Mouse (Mus musculus): ENCODE measurements at regions not wholly inside any gene's neighbourhood (a gene's known extent, or its start where the extent isn't known, plus 50 kb on each side); places are given as distances from the start of the nearest gene placed in this dataset.

- Histone ChIP-seq H3K27me3 (no peaks in the 10 kb centered on the region), H3K36me3 (0 out of 2 replicates have a peak, but pooled peaks cover 4% of the 10 kb centered on the region), H3K4me2 (no peak overlapping the region), H3K9ac (no peak overlapping the region), H3K27ac (peak overlapping the region; percentile 91), H3K4me3 (no peak overlapping the region), H3K4me1 (peaks cover 30% of the 10 kb centered on the region), H3K9me3 (peaks cover 9% of the 10 kb centered on the region)
- 0 out of 2 replicates have a peak, but pooled peaks have one; percentile 72 for ATAC-seq (ENCODE audit: insufficient number of reproducible peaks, insufficient read depth, low FRiP score, low TSS enrichment, low read depth)
- WGBS: 26% methylated on average over 9 of the region's 9 CpGs
Measured at GRCm38 (mm10) chr13:60330475-60331258, 153.5 kb upstream of the Gas1 start.

- Histone ChIP-seq H3K4me1 (peaks cover 30% of the 10 kb centered on the region), H3K4me3 (no peak overlapping the region), H3K9ac (no peak overlapping the region), H3K9me3 (0 out of 2 replicates have a peak, but pooled peaks cover 5% of the 10 kb centered on the region), H3K27me3 (no peaks in the 10 kb centered on the region), H3K27ac (no peak overlapping the region), H3K4me2 (no peak overlapping the region), H3K36me3 (no peaks in the 10 kb centered on the region)
- no peak for ATAC-seq (ENCODE audit: insufficient number of reproducible peaks, insufficient read depth, low FRiP score, low TSS enrichment, low read depth)
- 51% methylated on average over 1 of the region's 1 CpGs for WGBS
Measured at GRCm38 (mm10) chr13:60336196-60336595, 159.0 kb upstream of the Gas1 start.

- WGBS: 49% methylated on average over 2 of the region's 2 CpGs
- no peak overlapping the region for H3K4me3 ChIP-seq
Measured at GRCm38 (mm10) chr13:60337383-60337782, 160.2 kb upstream of the Gas1 start.

DNA sequence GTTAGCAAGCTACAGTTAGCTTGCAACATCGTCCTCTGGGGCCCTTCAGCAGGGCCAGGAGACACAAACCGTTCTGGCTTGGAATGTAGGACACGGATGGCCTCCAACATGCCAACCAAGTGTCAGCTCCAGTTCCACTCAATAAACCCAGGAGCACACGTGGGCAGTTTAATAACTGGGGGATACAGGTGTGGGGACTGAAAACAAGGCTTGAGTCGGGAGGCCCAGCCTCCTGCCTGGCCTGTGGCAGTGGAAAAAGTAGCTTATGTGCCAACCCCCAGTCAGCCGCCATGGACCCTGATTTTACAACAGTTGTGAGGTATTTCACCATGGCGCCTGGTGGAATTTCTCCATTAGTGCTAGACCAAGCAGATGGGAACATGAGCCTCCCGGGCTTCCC lies 160.9 kb upstream of the Gas1 start:
- Histone ChIP-seq H3K4me2 (no peak overlapping the region), H3K4me1 (peaks cover 19% of the 10 kb centered on the region), H3K4me3 (no peak overlapping the region), H3K9ac (no peak overlapping the region), H3K9me3 (0 out of 2 replicates have a peak, but pooled peaks cover 5% of the 10 kb centered on the region), H3K36me3 (no peaks in the 10 kb centered on the region), H3K27ac (no peak overlapping the region), H3K27me3 (no peaks in the 10 kb centered on the region)
- 82% methylated on average over 8 of the region's 8 CpGs for WGBS
- ATAC-seq (ENCODE audit: insufficient number of reproducible peaks, insufficient read depth, low FRiP score, low TSS enrichment, low read depth): no peak

More at GRCm38 (mm10) chr13:60337383-60337782, 160.2 kb upstream of the Gas1 start:
- ATAC-seq (ENCODE audit: insufficient number of reproducible peaks, insufficient read depth, low FRiP score, low TSS enrichment, low read depth): no peak
- Histone ChIP-seq H3K9me3 (0 out of 2 replicates have a peak, but pooled peaks cover 5% of the 10 kb centered on the region), H3K4me1 (peaks cover 24% of the 10 kb centered on the region), H3K9ac (no peak overlapping the region), H3K4me2 (no peak overlapping the region), H3K27ac (no peak overlapping the region), H3K36me3 (no peaks in the 10 kb centered on the region), H3K27me3 (no peaks in the 10 kb centered on the region)

GRCm38 (mm10) chr13:60340068-60340467 lies 162.9 kb upstream of the Gas1 start:
- Histone ChIP-seq H3K27ac (no peak overlapping the region), H3K36me3 (no peaks in the 10 kb centered on the region), H3K9me3 (0 out of 2 replicates have a peak, but pooled peaks cover 5% of the 10 kb centered on the region), H3K4me1 (peaks cover 19% of the 10 kb centered on the region), H3K27me3 (no peaks in the 10 kb centered on the region), H3K4me3 (no peak overlapping the region), H3K9ac (no peak overlapping the region), H3K4me2 (no peak overlapping the region)
- WGBS: 72% methylated on average over 2 of the region's 2 CpGs
- ATAC-seq (ENCODE audit: insufficient number of reproducible peaks, insufficient read depth, low FRiP score, low TSS enrichment, low read depth): no peak

DNA sequence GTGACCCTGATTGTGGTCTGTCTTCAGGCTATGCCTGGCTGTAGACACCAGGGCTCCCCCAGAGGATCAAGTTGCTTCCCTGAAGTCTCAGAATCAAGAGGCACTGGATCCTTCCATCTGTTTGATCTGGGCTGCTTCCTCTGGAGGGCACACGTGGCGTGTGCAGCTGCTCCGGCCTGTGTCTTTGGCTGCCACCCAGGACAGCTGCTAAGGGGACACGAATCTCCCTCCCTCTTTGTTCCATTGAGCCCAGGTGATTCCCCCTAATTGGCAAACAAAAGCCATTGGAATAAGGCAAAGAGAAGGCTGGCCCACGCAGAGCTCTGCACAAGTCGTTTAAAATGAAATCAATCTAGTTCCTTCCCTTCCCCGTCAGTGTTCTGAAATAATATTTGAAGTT lies 170.7 kb upstream of the Gas1 start:
- 19% methylated on average over 7 of the region's 7 CpGs for WGBS
- 0 out of 2 replicates have a peak, but pooled peaks have one; percentile 26 for ATAC-seq (ENCODE audit: insufficient number of reproducible peaks, insufficient read depth, low FRiP score, low TSS enrichment, low read depth)
- H3K9ac ChIP-seq: no peak overlapping the region

DNA sequence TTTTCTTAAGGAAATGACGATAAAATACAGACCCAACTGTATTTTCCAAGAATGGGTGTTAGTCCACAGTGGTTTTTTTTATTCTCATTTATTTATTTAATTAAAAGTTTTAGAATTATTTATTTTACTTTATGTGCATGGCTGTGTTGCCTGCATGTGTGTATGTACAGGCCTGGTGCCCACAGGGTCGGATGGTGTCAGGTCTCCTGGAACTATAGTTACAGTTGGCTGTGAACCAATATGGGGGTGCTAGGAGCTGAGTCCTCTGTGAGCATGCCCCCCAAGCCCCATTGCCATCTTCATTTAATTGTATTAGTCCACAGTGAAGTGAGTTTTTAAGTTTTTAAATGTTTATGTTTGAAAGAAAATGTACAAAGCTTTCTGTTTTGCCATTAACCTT lies 171.3 kb upstream of the Gas1 start:
- WGBS: 56% methylated on average over 2 of the region's 2 CpGs

More for the DNA sequence above, 170.7 kb upstream of the Gas1 start:
- Histone ChIP-seq H3K27ac (peak overlapping the region; percentile 49), H3K4me3 (no peak overlapping the region), H3K4me1 (peaks cover 18% of the 10 kb centered on the region), H3K27me3 (no peaks in the 10 kb centered on the region), H3K4me2 (no peak overlapping the region), H3K9me3 (no peaks in the 10 kb centered on the region), H3K36me3 (no peaks in the 10 kb centered on the region)

GRCm38 (mm10) chr13:60355707-60356490 lies 178.7 kb upstream of the Gas1 start:
- H3K4me3 ChIP-seq: no peak overlapping the region
- peak overlapping the region; percentile 39; the same call in 1 of the 2 replicates for H3K27ac ChIP-seq
- no peaks in the 10 kb centered on the region for H3K9me3 ChIP-seq
- no peak overlapping the region for H3K4me2 ChIP-seq
- no peak overlapping the region for H3K9ac ChIP-seq
- H3K36me3 ChIP-seq: no peaks in the 10 kb centered on the region
- WGBS: 58% methylated on average over 6 of the region's 6 CpGs
- ATAC-seq (ENCODE audit: insufficient number of reproducible peaks, insufficient read depth, low FRiP score, low TSS enrichment, low read depth): no peak
- peaks cover 9% of the 10 kb centered on the region for H3K4me1 ChIP-seq
- H3K27me3 ChIP-seq: no peaks in the 10 kb centered on the region

More for the DNA sequence above, 171.3 kb upstream of the Gas1 start:
- H3K4me1 ChIP-seq: peaks cover 18% of the 10 kb centered on the region
- H3K27me3 ChIP-seq: no peaks in the 10 kb centered on the region
- H3K36me3 ChIP-seq: no peaks in the 10 kb centered on the region
- no peaks in the 10 kb centered on the region for H3K9me3 ChIP-seq
- no peak overlapping the region for H3K4me3 ChIP-seq
- peak overlapping the region; percentile 49 for H3K27ac ChIP-seq
- ATAC-seq (ENCODE audit: insufficient number of reproducible peaks, insufficient read depth, low FRiP score, low TSS enrichment, low read depth): no peak
- no peak overlapping the region for H3K9ac ChIP-seq
- no peak overlapping the region for H3K4me2 ChIP-seq

DNA sequence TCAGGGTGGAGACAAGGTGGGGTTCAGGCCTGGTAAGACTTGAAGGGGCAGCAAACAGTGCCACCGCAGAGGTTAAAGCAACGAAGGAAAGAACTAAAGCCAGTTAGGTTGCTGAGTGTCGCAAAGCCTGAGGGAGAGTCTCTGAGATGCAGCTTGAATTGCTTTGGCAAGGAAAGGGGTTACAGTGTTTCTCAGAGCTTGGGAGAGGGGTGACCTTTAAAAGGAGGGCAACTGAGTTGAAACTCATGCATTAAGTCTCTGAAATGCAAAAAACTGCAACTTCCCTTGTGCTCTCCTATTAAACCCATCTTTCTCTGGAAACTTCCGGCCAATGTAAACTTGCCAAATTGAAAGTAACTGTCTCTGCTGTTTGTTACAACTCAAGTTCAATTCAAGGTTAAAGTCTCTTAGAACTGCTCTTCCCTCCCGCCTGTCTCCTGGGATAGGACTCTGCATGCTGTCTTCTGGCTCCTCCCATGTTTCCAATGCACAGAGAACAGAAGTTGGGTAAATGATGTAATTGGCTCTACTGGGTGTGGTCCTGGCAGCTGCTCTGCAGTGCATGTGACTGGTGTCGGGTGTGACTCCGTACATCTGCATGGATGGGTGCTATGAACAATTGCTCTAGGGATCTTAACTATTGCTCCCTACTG lies 181.4 kb upstream of the Gas1 start:
- no peaks in the 10 kb centered on the region for H3K36me3 ChIP-seq
- H3K4me2 ChIP-seq: no peak overlapping the region
- H3K9ac ChIP-seq: no peak overlapping the region
- H3K27me3 ChIP-seq: no peaks in the 10 kb centered on the region
- 61% methylated on average over 7 of the region's 7 CpGs for whole genome bisulfite sequencing
- H3K4me3 ChIP-seq: no peak overlapping the region
- peaks cover 17% of the 10 kb centered on the region for H3K4me1 ChIP-seq
- peak overlapping the region; percentile 49 for H3K27ac ChIP-seq
- ATAC-seq (ENCODE audit: insufficient number of reproducible peaks, insufficient read depth, low FRiP score, low TSS enrichment, low read depth): no peak
- no peaks in the 10 kb centered on the region for H3K9me3 ChIP-seq

- H3K36me3 ChIP-seq: no peaks in the 10 kb centered on the region
- ATAC-seq (ENCODE audit: insufficient number of reproducible peaks, insufficient read depth, low FRiP score, low TSS enrichment, low read depth): peak; percentile 94
- H3K4me2 ChIP-seq: peak overlapping the region; percentile 23
- no peaks in the 10 kb centered on the region for H3K27me3 ChIP-seq
- H3K9ac ChIP-seq: no peak overlapping the region
- peak overlapping the region; percentile 89 for H3K27ac ChIP-seq
- WGBS: 15% methylated on average over 13 of the region's 13 CpGs
- no peaks in the 10 kb centered on the region for H3K9me3 ChIP-seq
- H3K4me1 ChIP-seq: peaks cover 59% of the 10 kb centered on the region
- H3K4me3 ChIP-seq: no peak overlapping the region
Measured at GRCm38 (mm10) chr13:60364778-60365672, 187.9 kb upstream of the Gas1 start.

Measured in embryonic facial prominence, embryonic 13.5 days (tissue).